Mouse (Mus musculus) Patski (cell line): ENCODE measurements at regions not wholly inside any gene's neighbourhood (a gene's known extent, or its start where the extent isn't known, plus 50 kb on each side); places are given as distances from the start of the nearest gene placed in this dataset.

Source experiments
- ATAC-seq: fragments of 100-300 bp; one replicate; pipeline ENCODE4 v1.8.0; 2021
- CTCF ChIA-PET: fragments of 350-600 bp; sonication (Branson Sonifier 250); formaldehyde crosslinking; loops from one replicate; lab custom pipeline; 2022; ENCODE audit warnings: inconsistent platforms; lab: Charles Lee
- POLR2A ChIA-PET: fragments of 350-600 bp; sonication (Branson Sonifier 250); formaldehyde crosslinking; loops from one replicate; lab custom pipeline; 2022; ENCODE audit warnings: antibody characterized with exemption, inconsistent platforms; lab: Charles Lee
- DNase-seq: peaks from one replicate; pipeline ENCODE4 v3.0.0-alpha.2; 2011; ENCODE audit warnings: low read depth, low spot score
- H3K27me3 ChIP-seq: fragments of 371-371 bp; one replicate; pipeline ENCODE4 v1.5.1; 2021
- CTCF ChIP-seq: fragments of 100-300 bp; IDR thresholded peaks from one replicate; pipeline ENCODE4 v1.5.1; 2021
- in situ Hi-C: fragments of 300-500 bp; cut with MboI; formaldehyde crosslinking; loops from 3 replicates; pipeline ENCODE4 v1.11.1; 2018; ENCODE audit warnings: low pct_unique_long_range_greater_than_20kb, mixed read lengths

GRCm38 (mm10) chr16:51675101-51675500 is 355.9 kb upstream of the Cblb start:
- ChIA-PET POLR2A (no interaction called here), CTCF (no interaction called here)
- ATAC-seq (no peak), DNase-seq (no peak)
- in situ Hi-C loops: no loop called here
- no peaks in the 10 kb centered on the region for H3K27me3 ChIP-seq
- no peak for TF ChIP-seq CTCF

GRCm38 (mm10) chr16:51675988-51676387 is 355.0 kb upstream of the Cblb start:
- ChIA-PET CTCF (no interaction called here), POLR2A (no interaction called here)
- in situ Hi-C loops: no loop called here
- ATAC-seq (no peak), DNase-seq (no peak)
- no peak for TF ChIP-seq CTCF
- no peaks in the 10 kb centered on the region for H3K27me3 ChIP-seq

GRCm38 (mm10) chr16:51690861-51691260 is 340.2 kb upstream of the Cblb start:
- ATAC-seq (no peak), DNase-seq (no peak)
- in situ Hi-C loops: no loop called here
- CTCF ChIA-PET: no interaction called here
- TF ChIP-seq CTCF: no peak
- POLR2A ChIA-PET: interaction anchor here (0.6 kb wide), 1 partner anchor 377 kb away, joined by 4 read pairs; no protein-coding TSS in a partner anchor
- no peaks in the 10 kb centered on the region for H3K27me3 ChIP-seq

GRCm38 (mm10) chr16:51705026-51705425 is 326.0 kb upstream of the Cblb start:
- ChIA-PET POLR2A (no interaction called here), CTCF (no interaction called here)
- in situ Hi-C loops: no loop called here
- no peaks in the 10 kb centered on the region for H3K27me3 ChIP-seq
- ATAC-seq (no peak), DNase-seq (no peak)
- TF ChIP-seq CTCF: no peak

- TF ChIP-seq CTCF: no peak
- H3K27me3 ChIP-seq: no peaks in the 10 kb centered on the region
- DNase-seq (no peak), ATAC-seq (no peak)
- in situ Hi-C loops: no loop called here
- CTCF ChIA-PET: no interaction called here
- POLR2A ChIA-PET: no interaction called here
Measured at GRCm38 (mm10) chr16:51718695-51719094, 312.3 kb upstream of the Cblb start.

- TF ChIP-seq CTCF: no peak
- ChIA-PET POLR2A (no interaction called here), CTCF (no interaction called here)
- no peak for DNase-seq
- in situ Hi-C loops: no loop called here
- H3K27me3 ChIP-seq: no peaks in the 10 kb centered on the region
- no peak for ATAC-seq
Measured at GRCm38 (mm10) chr16:51719637-51720036, 311.4 kb upstream of the Cblb start.

- no peaks in the 10 kb centered on the region for H3K27me3 ChIP-seq
- ChIA-PET POLR2A (no interaction called here), CTCF (interaction anchor here (1.6 kb wide), 1 partner anchor 16 kb away, joined by 4 read pairs; no protein-coding TSS in a partner anchor)
- ATAC-seq (no peak), DNase-seq (no peak)
- TF ChIP-seq CTCF: no peak
- in situ Hi-C loops: no loop called here
Measured at GRCm38 (mm10) chr16:51722682-51723081, 308.3 kb upstream of the Cblb start.

GRCm38 (mm10) chr16:51741875-51742274 is 289.1 kb upstream of the Cblb start:
- in situ Hi-C loops: no loop called here
- ATAC-seq (no peak), DNase-seq (no peak)
- POLR2A ChIA-PET: no interaction called here
- CTCF ChIA-PET: interaction anchor here (1.3 kb wide), 1 partner anchor 16 kb away, joined by 3 read pairs; no protein-coding TSS in a partner anchor
- no peaks in the 10 kb centered on the region for H3K27me3 ChIP-seq
- TF ChIP-seq CTCF: no peak

GRCm38 (mm10) chr16:51751878-51752277 is 279.1 kb upstream of the Cblb start:
- ChIA-PET POLR2A (no interaction called here), CTCF (no interaction called here)
- no peak for DNase-seq
- ATAC-seq: no peak
- in situ Hi-C loops: no loop called here
- H3K27me3 ChIP-seq: peaks cover 2% of the 10 kb centered on the region
- TF ChIP-seq CTCF: no peak

- peaks cover 4% of the 10 kb centered on the region for H3K27me3 ChIP-seq
- in situ Hi-C loops: no loop called here
- DNase-seq (no peak), ATAC-seq (no peak)
- ChIA-PET CTCF (interaction anchor here (0.7 kb wide), 1 partner anchor 17 kb away, joined by 3 read pairs; no protein-coding TSS in a partner anchor), POLR2A (no interaction called here)
- no peak for TF ChIP-seq CTCF
Measured at GRCm38 (mm10) chr16:51758361-51759227, 272.4 kb upstream of the Cblb start.

- ChIA-PET CTCF (no interaction called here), POLR2A (no interaction called here)
- ATAC-seq: no peak
- DNase-seq: no peak
- in situ Hi-C loops: no loop called here
- H3K27me3 ChIP-seq: peaks cover 4% of the 10 kb centered on the region
- no peak for TF ChIP-seq CTCF
Measured at GRCm38 (mm10) chr16:51759228-51759647, 271.8 kb upstream of the Cblb start.
